Mouse (Mus musculus): ENCODE measurements around the gene Cbx2. TPM values are rescaled to one million over a fixed set of nuclear protein-coding genes. Genes with fewer than 3 reads are reported as not detected.

The Cbx2 gene
- polyA plus RNA-seq, 1 experiment = 11.6 TPM

GRCm38 (mm10) chr11:118982593-118983113 lies 40.1 kb upstream of the Cbx2 start:
- H3K27ac ChIP-seq (ENCODE audit: insufficient read depth, low read length) = no peak overlapping the region

DNA sequence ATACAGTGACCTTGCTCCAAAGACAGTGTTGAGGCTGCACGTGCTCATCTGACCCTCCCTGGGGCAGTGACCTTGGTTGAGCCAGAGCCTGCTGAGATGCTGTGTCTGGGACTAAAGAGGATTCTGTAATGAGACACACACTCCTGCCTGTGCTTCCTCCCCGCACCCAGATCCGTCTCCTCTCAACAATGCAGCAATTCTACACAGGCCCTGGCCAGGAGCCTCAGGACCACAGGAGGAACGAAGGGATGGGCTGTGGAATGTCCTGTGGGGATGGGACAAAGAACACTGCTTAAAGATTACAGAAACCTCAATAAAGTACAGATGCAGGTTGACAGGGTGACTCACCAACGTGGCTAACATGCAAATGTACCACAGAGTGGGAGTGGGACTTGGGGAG lies 37.2 kb upstream of the Cbx2 start:
- Histone ChIP-seq H3K9ac (ENCODE audit: low read depth, poor library complexity, severe bottlenecking) (no peak overlapping the region), H3K4me1 (ENCODE audit: control insufficient read depth, insufficient read depth, low read length) (no peaks in the 10 kb centered on the region), H3K4me3 (ENCODE audit: low read depth, low read length) (no peak overlapping the region), H3K36me3 (ENCODE audit: control insufficient read depth, insufficient read depth, low read length, poor library complexity, severe bottlenecking) (no peaks in the 10 kb centered on the region), H3K9me3 (replicated peaks; ENCODE audit: control insufficient read depth, insufficient read depth, low read length, poor library complexity, severe bottlenecking) (no peaks in the 10 kb centered on the region), H3K27me3 (ENCODE audit: control insufficient read depth, insufficient read depth, low read length, poor library complexity, severe bottlenecking) (no peaks in the 10 kb centered on the region), H3K27ac (ENCODE audit: insufficient read depth, low read length) (no peak overlapping the region)
- TF ChIP-seq EP300 (IDR thresholded peaks at IDR 0.05; ENCODE audit: insufficient read depth, low read depth, low read length) = no peak
- TF ChIP-seq CTCF (IDR thresholded peaks at IDR 0.05; ENCODE audit: low read depth, low read length) = no peak

More at GRCm38 (mm10) chr11:118982593-118983113, 40.1 kb upstream of the Cbx2 start:
- no peaks in the 10 kb centered on the region for H3K9me3 ChIP-seq (replicated peaks; ENCODE audit: control insufficient read depth, insufficient read depth, low read length, poor library complexity, severe bottlenecking)
- H3K4me1 ChIP-seq (ENCODE audit: control insufficient read depth, insufficient read depth, low read length) = no peaks in the 10 kb centered on the region
- no peak for TF ChIP-seq EP300 (IDR thresholded peaks at IDR 0.05; ENCODE audit: insufficient read depth, low read depth, low read length)
- H3K36me3 ChIP-seq (ENCODE audit: control insufficient read depth, insufficient read depth, low read length, poor library complexity, severe bottlenecking) = no peaks in the 10 kb centered on the region
- no peak overlapping the region for H3K4me3 ChIP-seq (ENCODE audit: low read depth, low read length)
- H3K9ac ChIP-seq (ENCODE audit: low read depth, poor library complexity, severe bottlenecking) = no peak overlapping the region
- H3K27me3 ChIP-seq (ENCODE audit: control insufficient read depth, insufficient read depth, low read length, poor library complexity, severe bottlenecking) = no peaks in the 10 kb centered on the region

- no peak for TF ChIP-seq CTCF (IDR thresholded peaks at IDR 0.05; ENCODE audit: low read depth, low read length)
- no peaks in the 10 kb centered on the region for H3K27me3 ChIP-seq (ENCODE audit: control insufficient read depth, insufficient read depth, low read length, poor library complexity, severe bottlenecking)
- H3K36me3 ChIP-seq (ENCODE audit: control insufficient read depth, insufficient read depth, low read length, poor library complexity, severe bottlenecking) = no peaks in the 10 kb centered on the region
- H3K4me1 ChIP-seq (ENCODE audit: control insufficient read depth, insufficient read depth, low read length) = no peaks in the 10 kb centered on the region
- no peak within 1 kb of the TSS for H3K9ac ChIP-seq (ENCODE audit: low read depth, poor library complexity, severe bottlenecking)
- H3K27ac ChIP-seq (ENCODE audit: insufficient read depth, low read length) = no peak within 1 kb of the TSS
- no peak within 1 kb of the TSS for H3K4me3 ChIP-seq (ENCODE audit: low read depth, low read length)
- H3K9me3 ChIP-seq (replicated peaks; ENCODE audit: control insufficient read depth, insufficient read depth, low read length, poor library complexity, severe bottlenecking) = no peaks in the 10 kb centered on the region
Observed at GRCm38 (mm10) chr11:118987999-118988398, 34.8 kb upstream of the Cbx2 start, which contains the start of gene Enpp7. Gene Enpp7, plus strand, starts transcription at chr11:118988188.

DNA sequence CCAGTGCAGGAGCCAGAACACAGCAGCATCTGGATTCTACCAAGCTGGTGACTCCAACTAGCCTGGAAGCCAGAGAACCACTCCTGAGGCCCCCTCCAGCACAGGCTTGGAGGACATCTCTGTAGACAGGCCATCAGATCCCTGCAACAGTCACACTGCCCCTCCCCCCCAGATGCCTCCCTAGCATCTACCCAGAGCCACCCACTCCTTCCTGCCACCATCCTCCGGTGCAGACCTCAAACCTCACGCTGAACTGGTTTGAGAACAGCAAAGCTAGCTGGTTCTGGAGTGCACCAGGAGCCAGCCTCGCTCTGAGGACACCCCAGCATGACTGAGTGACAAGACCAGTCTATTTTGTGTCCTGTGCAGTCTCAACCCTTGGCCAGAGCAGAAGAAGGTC lies 30.0 kb upstream of the Cbx2 start:
- Histone ChIP-seq H3K4me3 (ENCODE audit: low read depth, low read length) (no peak overlapping the region), H3K9ac (ENCODE audit: low read depth, poor library complexity, severe bottlenecking) (no peak overlapping the region), H3K27me3 (ENCODE audit: control insufficient read depth, insufficient read depth, low read length, poor library complexity, severe bottlenecking) (no peaks in the 10 kb centered on the region), H3K9me3 (replicated peaks; ENCODE audit: control insufficient read depth, insufficient read depth, low read length, poor library complexity, severe bottlenecking) (no peaks in the 10 kb centered on the region), H3K27ac (ENCODE audit: insufficient read depth, low read length) (no peak overlapping the region), H3K4me1 (ENCODE audit: control insufficient read depth, insufficient read depth, low read length) (no peaks in the 10 kb centered on the region), H3K36me3 (ENCODE audit: control insufficient read depth, insufficient read depth, low read length, poor library complexity, severe bottlenecking) (no peaks in the 10 kb centered on the region)
- TF ChIP-seq POLR2A (IDR thresholded peaks at IDR 0.05; ENCODE audit: insufficient read depth, low read length) (no peak), EP300 (IDR thresholded peaks at IDR 0.05; ENCODE audit: insufficient read depth, low read depth, low read length) (no peak), CTCF (IDR thresholded peaks at IDR 0.05; ENCODE audit: low read depth, low read length) (no peak)

DNA sequence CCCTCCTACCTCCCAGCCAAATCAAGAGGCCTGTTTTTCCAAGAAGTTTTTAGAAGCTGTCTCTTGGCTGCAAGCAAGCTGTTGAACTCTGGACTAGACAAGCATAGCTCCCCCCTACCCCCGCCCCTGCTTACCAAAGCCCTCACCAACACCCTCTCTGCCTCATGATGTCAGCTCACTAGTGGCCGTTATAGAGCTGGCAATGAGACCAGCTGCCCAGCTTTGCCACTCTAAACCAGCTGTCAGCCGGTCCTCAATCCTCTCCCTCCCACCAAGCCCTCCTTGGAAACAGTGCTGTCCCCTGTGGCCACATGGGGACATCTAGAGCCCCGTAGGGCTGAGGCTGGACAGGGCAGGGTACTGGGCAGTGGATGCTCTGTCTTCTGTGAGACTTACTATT lies 27.3 kb upstream of the Cbx2 start:
- H3K27ac ChIP-seq (ENCODE audit: insufficient read depth, low read length) = no peak overlapping the region
- no peaks in the 10 kb centered on the region for H3K27me3 ChIP-seq (ENCODE audit: control insufficient read depth, insufficient read depth, low read length, poor library complexity, severe bottlenecking)
- H3K4me1 ChIP-seq (ENCODE audit: control insufficient read depth, insufficient read depth, low read length) = no peaks in the 10 kb centered on the region
- H3K9me3 ChIP-seq (replicated peaks; ENCODE audit: control insufficient read depth, insufficient read depth, low read length, poor library complexity, severe bottlenecking) = no peaks in the 10 kb centered on the region
- no peak for TF ChIP-seq EP300 (IDR thresholded peaks at IDR 0.05; ENCODE audit: insufficient read depth, low read depth, low read length)
- no peak for TF ChIP-seq POLR2A (IDR thresholded peaks at IDR 0.05; ENCODE audit: insufficient read depth, low read length)
- no peak for TF ChIP-seq CTCF (IDR thresholded peaks at IDR 0.05; ENCODE audit: low read depth, low read length)
- no peak overlapping the region for H3K9ac ChIP-seq (ENCODE audit: low read depth, poor library complexity, severe bottlenecking)
- no peaks in the 10 kb centered on the region for H3K36me3 ChIP-seq (ENCODE audit: control insufficient read depth, insufficient read depth, low read length, poor library complexity, severe bottlenecking)
- no peak overlapping the region for H3K4me3 ChIP-seq (ENCODE audit: low read depth, low read length)

GRCm38 (mm10) chr11:118997182-118997581 lies 25.6 kb upstream of the Cbx2 start:
- H3K27ac ChIP-seq (ENCODE audit: insufficient read depth, low read length) = no peak overlapping the region
- TF ChIP-seq CTCF (IDR thresholded peaks at IDR 0.05; ENCODE audit: low read depth, low read length) = no peak
- no peak for TF ChIP-seq EP300 (IDR thresholded peaks at IDR 0.05; ENCODE audit: insufficient read depth, low read depth, low read length)
- TF ChIP-seq POLR2A (IDR thresholded peaks at IDR 0.05; ENCODE audit: insufficient read depth, low read length) = no peak
- no peaks in the 10 kb centered on the region for H3K9me3 ChIP-seq (replicated peaks; ENCODE audit: control insufficient read depth, insufficient read depth, low read length, poor library complexity, severe bottlenecking)
- no peak overlapping the region for H3K9ac ChIP-seq (ENCODE audit: low read depth, poor library complexity, severe bottlenecking)
- no peaks in the 10 kb centered on the region for H3K36me3 ChIP-seq (ENCODE audit: control insufficient read depth, insufficient read depth, low read length, poor library complexity, severe bottlenecking)
- no peaks in the 10 kb centered on the region for H3K27me3 ChIP-seq (ENCODE audit: control insufficient read depth, insufficient read depth, low read length, poor library complexity, severe bottlenecking)
- no peaks in the 10 kb centered on the region for H3K4me1 ChIP-seq (ENCODE audit: control insufficient read depth, insufficient read depth, low read length)
- H3K4me3 ChIP-seq (ENCODE audit: low read depth, low read length) = no peak overlapping the region
